Mouse (Mus musculus) adrenal gland, postnatal 25 days (tissue): Measurements from ENCODE around the gene Ap1s1. TPM values are rescaled to one million over a fixed set of nuclear protein-coding genes. Genes with fewer than 3 reads are reported as not detected.

ENCODE experiments used
- DNase-seq: peaks from one replicate; pipeline ENCODE4 v3.0.0; 2021; ENCODE audit warnings: mixed read lengths
- long read RNA-seq: library from polyadenylated mRNA; stranded (forward); transcript quantifications from one replicate; pipeline ENCODE4 v2.0.0, GENCODE M21; 2021
- total RNA-seq: library from RNA; stranded (reverse); gene quantifications from 2 replicates; pipeline ENCODE4 v1.2.3, GENCODE M21; 2021

Gene Ap1s1
- 97.4 and 117 TPM in 2 replicates for total RNA-seq
- long read RNA-seq, transcript Ap1s1-201 (5 exons, 1,353 nt) = major isoform, 76 of 84 reads
- long read RNA-seq, partial matches to known transcripts = 0 of 84 reads
- long read RNA-seq, other reads (novel, unspliced or antisense) = 8 of 84 reads

DNA sequence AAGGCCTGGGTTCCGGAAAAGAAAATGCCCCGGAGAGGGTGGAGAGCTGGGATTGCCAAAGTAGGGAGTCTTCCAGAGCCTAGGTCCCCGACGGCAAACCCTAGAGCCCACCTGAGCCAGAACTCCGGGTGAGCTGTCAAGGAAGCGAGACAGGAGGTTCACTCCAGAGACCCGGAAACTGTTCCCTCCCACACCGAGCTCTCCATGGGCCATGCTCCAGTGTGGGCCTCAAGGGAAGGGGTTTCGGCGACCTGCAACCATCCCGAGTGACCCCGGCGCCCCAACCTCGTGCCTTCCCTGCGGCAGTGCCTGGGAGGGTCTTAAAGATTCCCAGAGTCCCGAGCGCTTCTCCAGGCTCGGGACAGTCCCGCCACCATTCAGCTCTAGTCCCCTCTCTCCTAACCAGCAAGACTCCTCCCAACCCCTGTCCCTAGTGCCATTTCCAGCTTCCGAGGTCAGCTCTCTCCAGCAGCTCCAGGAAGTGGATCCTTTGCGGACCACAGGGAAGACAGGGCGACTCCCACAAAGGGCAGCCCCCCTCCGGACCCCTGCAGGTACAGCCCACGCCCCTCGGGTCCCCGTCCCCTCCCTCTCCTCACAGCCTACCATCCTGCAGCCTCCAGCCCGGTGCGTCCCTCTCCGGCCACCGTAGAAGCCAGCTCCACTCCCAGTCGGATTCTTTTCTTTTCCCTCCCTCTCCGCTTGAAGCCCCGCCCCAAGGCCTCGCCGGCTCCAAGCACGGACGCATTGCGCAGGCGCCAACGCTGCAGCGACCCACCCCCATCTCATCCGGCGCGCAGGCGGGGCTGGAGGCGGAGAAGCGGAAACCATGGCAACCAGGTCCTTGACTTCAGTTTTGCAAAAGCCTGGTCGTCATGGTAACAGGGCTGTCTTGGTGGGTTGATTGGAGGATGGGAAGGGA, at the start of gene Ap1s1:
Gene Ap1s1 (minus strand): TSS at position 734 of the 922 bp plus-strand sequence.
- DNase-seq = peak; percentile 99

GRCm38 (mm10) chr5:137095135-137095534, 49.2 kb upstream of the Ap1s1 start:
- DNase-seq = no peak

- no peak for DNase-seq
Measured at GRCm38 (mm10) chr5:137093720-137094119, 47.8 kb upstream of the Ap1s1 start.

DNA sequence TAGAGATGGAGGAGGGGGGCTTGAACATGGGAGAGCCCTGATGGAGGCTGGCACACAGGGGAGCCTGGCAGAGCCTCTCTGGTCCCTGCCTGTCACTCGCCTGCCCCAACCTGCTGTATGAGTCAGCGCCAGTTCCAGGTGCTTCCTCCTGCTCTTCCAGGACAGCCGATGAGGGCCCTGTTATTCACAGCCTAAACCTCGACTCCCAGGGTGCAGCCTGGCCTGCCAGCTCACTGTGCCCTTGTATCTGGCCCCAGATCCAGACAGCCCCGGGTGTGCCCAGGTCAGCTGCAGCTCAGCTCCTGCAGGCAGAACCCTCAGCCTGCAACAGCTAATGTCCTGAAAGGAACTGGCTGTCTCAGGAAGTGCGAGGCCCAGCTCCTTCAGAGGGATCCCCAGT, 45.6 kb upstream of the Ap1s1 start:
- no peak for DNase-seq

DNA sequence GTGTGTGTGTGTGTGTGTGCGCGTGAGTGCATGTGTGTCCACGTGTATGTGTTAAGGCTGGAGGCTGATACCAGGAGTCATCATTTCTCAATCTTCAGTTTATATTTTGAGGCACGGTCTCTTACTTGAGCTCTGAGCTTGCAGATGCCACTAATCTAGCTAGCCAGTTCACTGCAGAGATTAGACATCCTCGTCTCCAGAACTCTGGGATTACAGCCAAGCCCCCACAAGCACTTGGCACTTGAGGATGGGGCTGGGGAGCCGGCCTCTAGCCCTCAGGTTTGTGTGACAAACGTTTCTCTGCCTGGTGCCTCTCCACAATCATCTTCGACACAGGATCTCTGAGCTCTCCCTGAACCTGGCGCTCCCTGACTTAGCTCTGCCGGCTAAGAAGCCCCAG, 44.9 kb upstream of the Ap1s1 start:
- DNase-seq = no peak

- DNase-seq = peak; percentile 70
Measured at GRCm38 (mm10) chr5:137087410-137087809, 41.5 kb upstream of the Ap1s1 start.

GRCm38 (mm10) chr5:137085731-137086130, 39.8 kb upstream of the Ap1s1 start:
- no peak for DNase-seq

GRCm38 (mm10) chr5:137085021-137085420, 39.1 kb upstream of the Ap1s1 start:
- no peak for DNase-seq

GRCm38 (mm10) chr5:137083051-137083450, 37.1 kb upstream of the Ap1s1 start:
- DNase-seq = no peak

- no peak for DNase-seq
Measured at GRCm38 (mm10) chr5:137079849-137080248, 33.9 kb upstream of the Ap1s1 start.

DNA sequence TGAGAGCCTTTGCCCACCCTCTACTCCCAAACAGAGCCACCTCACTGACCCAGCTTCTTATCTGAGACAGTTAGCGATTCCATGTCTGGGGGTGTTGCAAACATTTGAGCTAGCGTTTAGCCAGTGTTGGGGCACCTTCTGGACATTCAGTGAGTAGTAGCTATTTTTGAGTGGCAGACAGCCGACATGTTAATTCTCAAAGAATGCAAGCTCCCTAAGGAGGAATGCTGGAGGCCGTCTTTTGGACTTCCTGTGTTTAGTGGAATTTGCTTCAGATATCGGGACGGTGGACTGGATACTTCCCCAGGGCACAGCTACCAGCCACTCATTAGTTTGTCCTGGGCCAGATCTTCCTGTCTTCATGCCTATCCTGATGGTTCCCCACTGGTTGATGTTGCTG, 32.7 kb upstream of the Ap1s1 start:
- no peak for DNase-seq

DNA sequence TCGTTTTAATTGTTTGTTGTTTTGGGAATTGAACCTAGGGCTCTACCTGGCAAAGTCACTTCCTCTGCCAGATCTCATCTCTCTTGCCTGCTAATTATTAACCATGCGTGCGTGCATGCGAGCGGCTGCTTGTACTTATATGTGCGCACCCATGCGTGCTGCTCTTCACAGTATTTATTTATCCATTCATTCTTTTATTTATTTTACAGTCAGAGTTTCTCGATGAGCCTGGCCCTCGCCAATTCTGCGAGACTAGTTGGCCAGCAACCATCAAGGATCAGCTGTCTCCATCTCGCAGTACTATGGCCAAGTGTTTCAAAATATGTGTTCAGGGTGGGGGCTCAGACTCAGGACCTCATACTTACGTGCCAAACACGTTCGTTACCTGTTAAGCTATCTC, 32.1 kb upstream of the Ap1s1 start:
- no peak for DNase-seq

DNA sequence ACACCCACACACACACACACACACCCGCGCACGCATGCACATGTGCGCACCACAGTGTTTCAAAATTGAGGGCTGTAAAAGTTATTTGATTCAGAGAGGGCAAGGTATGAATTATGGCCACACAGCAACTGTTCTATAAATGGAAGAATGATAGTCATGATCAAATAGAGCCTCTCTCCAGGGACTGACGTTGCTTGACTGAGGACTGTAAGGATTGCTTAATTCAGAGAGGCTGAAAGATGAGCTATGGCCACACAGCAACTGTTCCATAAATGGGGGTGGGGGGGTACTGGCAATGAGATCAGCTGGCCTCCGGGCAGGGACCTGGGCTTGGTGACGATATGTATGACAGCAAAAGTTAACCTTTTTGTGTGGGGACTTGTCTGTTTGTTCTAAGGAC, 31.3 kb upstream of the Ap1s1 start:
- DNase-seq = no peak

- DNase-seq = no peak
Measured at GRCm38 (mm10) chr5:137076191-137076930, 30.4 kb upstream of the Ap1s1 start.

- DNase-seq = no peak
Measured at GRCm38 (mm10) chr5:137075726-137076125, 29.8 kb upstream of the Ap1s1 start.

GRCm38 (mm10) chr5:137074191-137074651, 28.3 kb upstream of the Ap1s1 start:
- DNase-seq = no peak

DNA sequence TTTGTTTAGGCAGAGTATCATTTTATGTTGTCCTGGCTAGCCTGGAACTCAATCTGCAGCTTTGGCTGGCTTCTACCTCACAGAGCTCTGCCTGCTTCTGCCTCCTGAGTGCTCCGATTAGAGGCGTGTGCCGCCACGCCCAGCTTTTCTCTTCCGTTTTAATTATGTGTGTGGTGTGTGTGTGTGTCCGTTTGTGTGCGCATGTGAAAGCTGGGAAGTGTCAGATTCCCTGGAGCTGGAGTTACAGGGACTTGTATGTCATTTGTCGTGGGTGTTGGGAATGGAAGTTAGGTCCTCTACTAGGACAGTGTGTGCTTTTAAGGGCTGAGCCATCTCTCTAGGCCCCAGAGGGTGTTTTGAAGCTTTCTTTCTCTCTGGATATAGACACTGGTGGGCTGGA, 27.2 kb upstream of the Ap1s1 start:
- no peak for DNase-seq

DNA sequence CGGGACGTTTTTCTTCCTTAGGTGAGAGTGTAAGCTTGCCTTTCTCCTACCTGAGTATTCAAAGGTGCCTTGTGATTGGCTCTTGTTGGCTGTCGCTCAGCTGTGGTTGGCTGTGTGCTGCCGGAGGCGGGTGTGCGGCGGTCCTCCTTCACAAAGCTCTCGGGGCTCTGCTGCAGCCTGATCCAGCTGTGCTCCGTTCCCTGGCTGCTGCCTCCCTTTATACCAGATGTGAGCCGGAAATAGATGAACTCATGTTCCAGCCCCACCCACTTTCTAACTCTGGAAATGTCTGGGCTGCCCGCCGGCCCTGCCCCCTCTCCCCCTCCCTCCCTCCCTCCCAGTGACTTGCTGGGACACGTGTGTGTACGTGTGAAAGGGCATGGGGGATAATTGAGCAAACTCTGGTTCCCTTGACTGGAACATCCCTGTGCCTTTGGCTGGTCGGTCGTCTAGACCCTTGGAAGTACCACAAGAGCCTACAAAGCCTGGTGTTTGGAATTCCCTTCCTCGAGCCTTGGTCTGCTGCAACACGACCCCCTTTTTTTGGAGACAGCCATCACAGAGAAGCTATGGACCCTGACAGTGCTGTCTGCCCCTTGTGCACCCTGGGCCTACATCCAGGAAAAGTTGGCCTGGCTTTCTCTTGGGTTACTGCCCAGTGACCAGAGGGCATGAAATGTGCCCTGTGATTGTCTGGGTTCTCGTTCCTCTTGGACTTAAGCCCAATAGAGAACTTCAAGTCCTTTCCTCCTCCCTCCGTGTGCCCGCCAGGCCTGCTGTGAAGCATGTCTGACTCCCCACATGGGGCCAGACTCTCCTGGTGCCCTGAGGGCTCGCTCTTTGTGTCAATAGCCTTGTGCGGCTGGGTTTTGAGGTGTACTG, 26.4 kb upstream of the Ap1s1 start, which contains the start of gene Serpine1:
Gene Serpine1 (minus strand): TSS at position 190 of the 882 bp plus-strand sequence.
- peak; percentile 67 for DNase-seq

DNA sequence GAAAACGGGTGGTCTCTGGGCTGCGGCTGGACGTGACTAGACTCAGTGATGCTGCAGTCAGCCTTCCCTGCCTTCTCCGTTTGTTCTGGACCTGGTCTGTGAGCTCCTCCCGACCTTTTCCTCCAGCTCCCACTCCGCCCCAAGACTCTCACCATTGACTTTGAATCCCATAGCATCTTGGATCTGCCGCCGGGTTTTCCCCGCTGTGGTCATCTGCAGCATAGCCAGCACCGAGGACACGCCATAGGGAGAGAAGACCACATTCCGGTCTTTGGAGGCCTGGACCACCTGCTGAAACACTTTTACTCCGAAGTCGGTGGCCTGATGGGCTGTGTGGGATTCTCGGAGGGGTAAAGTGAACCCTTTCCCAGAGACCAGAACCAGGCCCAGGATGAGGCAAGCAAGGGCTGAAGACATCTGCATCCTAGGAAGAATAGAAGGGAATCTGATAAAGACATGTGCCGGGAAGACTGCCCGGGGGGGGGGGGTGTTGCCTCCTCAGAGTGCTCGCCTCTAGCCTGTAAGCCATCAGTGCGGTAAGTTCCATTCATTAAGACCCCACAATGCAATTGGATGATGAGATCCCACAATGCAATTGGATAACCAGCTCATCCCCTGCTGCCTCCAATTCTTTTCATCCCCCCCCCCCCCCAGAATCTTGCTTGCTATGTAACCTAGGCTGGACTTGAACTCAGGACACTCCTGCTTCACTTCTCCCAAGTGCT, 25.1 kb upstream of the Ap1s1 start:
- DNase-seq = no peak

DNA sequence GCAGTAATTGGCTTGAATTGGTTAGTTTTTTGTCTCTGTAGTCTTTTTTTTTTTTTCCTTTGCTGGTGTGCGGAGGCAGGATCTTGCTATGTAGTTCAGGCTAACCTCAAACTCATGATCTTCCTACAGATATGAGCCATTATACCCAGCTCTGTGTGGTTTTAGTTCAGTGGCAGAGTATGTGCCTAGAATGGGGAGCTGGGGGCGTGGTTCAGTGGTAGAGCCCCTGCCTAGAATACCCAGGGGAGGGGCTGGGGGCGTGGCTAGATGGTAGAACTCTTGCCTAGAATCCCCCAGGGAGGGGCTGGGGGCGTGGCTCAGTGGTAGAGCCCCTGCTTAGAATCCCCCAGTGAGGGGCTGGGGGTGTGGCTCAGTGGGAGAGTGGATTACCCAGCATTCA, 22.8 kb upstream of the Ap1s1 start:
- no peak for DNase-seq

DNA sequence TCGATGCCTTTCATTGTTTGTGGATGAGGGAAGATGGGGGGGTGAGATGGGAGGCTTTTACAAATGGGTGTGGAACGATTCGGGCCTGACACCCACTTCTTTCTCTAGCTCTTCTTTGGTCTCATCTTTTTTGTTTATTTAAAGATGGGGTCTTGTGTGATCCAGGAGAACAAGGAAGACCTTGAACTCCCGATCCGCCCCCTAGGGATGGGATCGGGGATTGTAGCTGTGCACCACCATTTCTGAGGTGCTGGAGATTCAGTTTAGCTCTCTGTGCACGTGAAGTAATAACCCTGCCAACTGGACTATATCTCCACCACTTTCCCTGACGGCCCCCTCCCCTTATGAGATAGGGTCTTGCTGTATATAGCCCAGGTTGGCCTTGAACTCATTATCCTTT, 20.0 kb upstream of the Ap1s1 start:
- no peak for DNase-seq
